Mouse (Mus musculus) splenic B cell, adult 2 months (primary cell): ENCODE measurements around the gene Fbxl2.

Experiments
- DNase-seq: peaks from one replicate; pipeline ENCODE4 v3.0.0-alpha.2; 2011; ENCODE audit warnings: low read depth, low spot score
- H3K27me3 ChIP-seq: 2 replicates; pipeline ENCODE4 v1.6.1; 2012; ENCODE audit warnings: mild to moderate bottlenecking, low read length, moderate library complexity, mixed read lengths; ENCODE audit not compliant: control insufficient read depth, poor library complexity, insufficient read depth, severe bottlenecking
- H3K36me3 ChIP-seq: 2 replicates; pipeline ENCODE4 v1.6.1; 2012; ENCODE audit warnings: mild to moderate bottlenecking, low read length, moderate library complexity, mixed read lengths; ENCODE audit not compliant: control insufficient read depth, poor library complexity, insufficient read depth, severe bottlenecking

Gene Fbxl2

GRCm38 (mm10) chr9:113971615-113972014, 74.4 kb downstream of the Fbxl2 start:
- Histone ChIP-seq H3K36me3 (peaks cover 2% of the 10 kb centered on the region), H3K27me3 (no peaks in the 10 kb centered on the region)
- no peak for DNase-seq

GRCm38 (mm10) chr9:113970041-113970440, 76.0 kb downstream of the Fbxl2 start:
- peaks cover 4% of the 10 kb centered on the region for H3K36me3 ChIP-seq
- DNase-seq, result no peak
- no peaks in the 10 kb centered on the region for H3K27me3 ChIP-seq

- no peak for DNase-seq
- H3K36me3 ChIP-seq, result peaks cover 7% of the 10 kb centered on the region
- H3K27me3 ChIP-seq, result no peaks in the 10 kb centered on the region
Observed at GRCm38 (mm10) chr9:113969399-113969798, 76.6 kb downstream of the Fbxl2 start.

- Histone ChIP-seq H3K27me3 (no peaks in the 10 kb centered on the region), H3K36me3 (peaks cover 11% of the 10 kb centered on the region)
- no peak for DNase-seq
Observed at GRCm38 (mm10) chr9:113968967-113969366, 77.0 kb downstream of the Fbxl2 start.

GRCm38 (mm10) chr9:113966838-113967237, 79.2 kb downstream of the Fbxl2 start:
- no peak for DNase-seq
- no peaks in the 10 kb centered on the region for H3K27me3 ChIP-seq
- H3K36me3 ChIP-seq, result peaks cover 15% of the 10 kb centered on the region

- H3K36me3 ChIP-seq, result peaks cover 17% of the 10 kb centered on the region
- no peak for DNase-seq
- H3K27me3 ChIP-seq, result no peaks in the 10 kb centered on the region
Observed at GRCm38 (mm10) chr9:113964415-113964814, 81.6 kb downstream of the Fbxl2 start.

GRCm38 (mm10) chr9:113963718-113964117, 82.3 kb downstream of the Fbxl2 start:
- Histone ChIP-seq H3K27me3 (no peaks in the 10 kb centered on the region), H3K36me3 (peaks cover 22% of the 10 kb centered on the region)
- DNase-seq, result no peak

- DNase-seq, result no peak
- no peaks in the 10 kb centered on the region for H3K27me3 ChIP-seq
- peaks cover 16% of the 10 kb centered on the region for H3K36me3 ChIP-seq
Observed at GRCm38 (mm10) chr9:113957777-113958176, 88.2 kb downstream of the Fbxl2 start.

GRCm38 (mm10) chr9:113947216-113947615, 98.8 kb downstream of the Fbxl2 start:
- no peak for DNase-seq
- Histone ChIP-seq H3K27me3 (no peaks in the 10 kb centered on the region), H3K36me3 (peaks cover 2% of the 10 kb centered on the region; the same call in 1 of the 2 replicates)

- peaks cover 2% of the 10 kb centered on the region; the same call in 1 of the 2 replicates for H3K36me3 ChIP-seq
- no peaks in the 10 kb centered on the region for H3K27me3 ChIP-seq
- no peak for DNase-seq
Observed at GRCm38 (mm10) chr9:113943372-113943771, 102.6 kb downstream of the Fbxl2 start.

- DNase-seq, result peak; percentile 59
- Histone ChIP-seq H3K36me3 (0 out of 2 replicates have a peak, but pooled peaks cover 2% of the 10 kb centered on the region), H3K27me3 (no peaks in the 10 kb centered on the region)
Observed at GRCm38 (mm10) chr9:113941103-113941805, 104.7 kb downstream of the Fbxl2 start.

- Histone ChIP-seq H3K36me3 (no peaks in the 10 kb centered on the region), H3K27me3 (no peaks in the 10 kb centered on the region)
- DNase-seq, result no peak
Observed at GRCm38 (mm10) chr9:113939063-113939850, 106.7 kb downstream of the Fbxl2 start.

GRCm38 (mm10) chr9:113935638-113936037, 110.4 kb downstream of the Fbxl2 start:
- no peak for DNase-seq
- Histone ChIP-seq H3K27me3 (no peaks in the 10 kb centered on the region), H3K36me3 (no peaks in the 10 kb centered on the region)

- DNase-seq, result no peak
- Histone ChIP-seq H3K36me3 (no peaks in the 10 kb centered on the region), H3K27me3 (no peaks in the 10 kb centered on the region)
Observed at GRCm38 (mm10) chr9:113932501-113932900, 113.5 kb downstream of the Fbxl2 start.

GRCm38 (mm10) chr9:113932100-113932470, 113.9 kb downstream of the Fbxl2 start:
- peak; percentile 11 for DNase-seq
- H3K36me3 ChIP-seq, result no peaks in the 10 kb centered on the region
- H3K27me3 ChIP-seq, result no peaks in the 10 kb centered on the region
